Mouse (Mus musculus) hindbrain, embryonic 13.5 days (tissue): ENCODE data around the gene Trappc6b. TPM values are rescaled to one million over a fixed set of nuclear protein-coding genes. Genes with fewer than 3 reads are reported as not detected.
"Not testable (repeated sequence)": the region's sequence is repeated elsewhere in the genome, so short reads cannot be mapped to it uniquely, and the experiment has no call there.

Experiments used
- ATAC-seq: fragments of 200-750 bp; cut with Nextera tagmentation; 2 replicates; pipeline ENCODE4 v1.8.0; 2017; ENCODE audit warnings: moderate TSS enrichment; ENCODE audit not compliant: low FRiP score
- H3K27ac ChIP-seq: fragments of 300-500 bp; sonication (generic); 2 replicates; pipeline ENCODE4 v1.5.1; 2015; ENCODE audit warnings: inconsistent platforms, mild to moderate bottlenecking, moderate library complexity
- H3K27me3 ChIP-seq: fragments of 300-500 bp; sonication (generic); 2 replicates; pipeline ENCODE4 v1.6.1; 2015; ENCODE audit warnings: mild to moderate bottlenecking, inconsistent platforms
- H3K36me3 ChIP-seq: fragments of 300-500 bp; sonication (generic); 2 replicates; pipeline ENCODE4 v1.6.1; 2015; ENCODE audit warnings: mild to moderate bottlenecking, inconsistent platforms
- H3K4me1 ChIP-seq: fragments of 300-500 bp; sonication (generic); replicated peaks from 2 replicates; pipeline ENCODE4 v1.6.1; 2015; ENCODE audit warnings: inconsistent platforms
- H3K4me2 ChIP-seq: fragments of 300-500 bp; sonication (generic); 2 replicates; pipeline ENCODE4 v1.6.1; 2015; ENCODE audit warnings: inconsistent platforms, mild to moderate bottlenecking, moderate library complexity
- H3K4me3 ChIP-seq: fragments of 300-500 bp; sonication (generic); 2 replicates; pipeline ENCODE4 v1.5.1; 2015; ENCODE audit warnings: mild to moderate bottlenecking, inconsistent platforms
- H3K9ac ChIP-seq: fragments of 300-500 bp; sonication (generic); 2 replicates; pipeline ENCODE4 v1.6.1; 2015; ENCODE audit warnings: mild to moderate bottlenecking, inconsistent platforms
- H3K9me3 ChIP-seq: fragments of 300-500 bp; sonication (generic); 2 replicates; pipeline ENCODE4 v1.6.1; 2016; ENCODE audit warnings: inconsistent platforms
- WGBS: fragments of 180-500 bp; shearing (Covaris S2); methylation state at CpG from one replicate; pipeline ENCODE4 v1.1.7; 2015; 5-methylcytosine and 5-hydroxymethylcytosine counted together
- polyA plus RNA-seq: library from polyadenylated mRNA; unstranded; fragments of >200 nt; fragmentation: Nextera tagmentation; extraction: Ambion mirVana; gene quantifications from 2 replicates; pipeline ENCODE4 v1.2.1, GENCODE M21; 2015

The Trappc6b gene
- polyA plus RNA-seq, 1 experiment from 2014 or later = 157 TPM

DNA sequence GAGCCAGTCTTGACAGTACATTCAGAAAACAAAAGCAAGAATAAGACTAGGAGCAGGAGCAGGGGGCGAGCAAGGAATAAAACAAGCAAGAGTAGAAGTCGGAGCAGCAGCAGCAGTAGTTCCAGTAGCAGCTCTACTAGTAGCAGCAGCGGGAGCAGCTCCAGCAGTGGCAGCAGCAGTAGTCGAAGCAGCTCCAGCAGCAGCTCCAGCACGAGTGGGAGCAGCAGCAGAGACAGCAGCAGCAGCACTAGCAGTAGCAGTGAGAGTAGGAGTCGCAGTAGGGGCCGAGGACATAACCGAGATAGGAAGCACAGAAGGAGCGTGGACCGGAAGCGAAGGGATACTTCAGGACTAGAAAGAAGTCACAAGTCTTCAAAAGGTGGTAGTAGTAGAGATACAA, 11.0 kb upstream of the Trappc6b start:
- Histone ChIP-seq H3K36me3 (peaks cover 54% of the 10 kb centered on the region), H3K9ac (no peak overlapping the region), H3K27me3 (no peaks in the 10 kb centered on the region), H3K4me1 (peaks cover 11% of the 10 kb centered on the region), H3K27ac (no peak overlapping the region), H3K4me3 (no peak overlapping the region), H3K4me2 (no peak overlapping the region), H3K9me3 (no peaks in the 10 kb centered on the region)
- 89% methylated on average over 11 of the region's 11 CpGs for WGBS
- ATAC-seq = no peak

DNA sequence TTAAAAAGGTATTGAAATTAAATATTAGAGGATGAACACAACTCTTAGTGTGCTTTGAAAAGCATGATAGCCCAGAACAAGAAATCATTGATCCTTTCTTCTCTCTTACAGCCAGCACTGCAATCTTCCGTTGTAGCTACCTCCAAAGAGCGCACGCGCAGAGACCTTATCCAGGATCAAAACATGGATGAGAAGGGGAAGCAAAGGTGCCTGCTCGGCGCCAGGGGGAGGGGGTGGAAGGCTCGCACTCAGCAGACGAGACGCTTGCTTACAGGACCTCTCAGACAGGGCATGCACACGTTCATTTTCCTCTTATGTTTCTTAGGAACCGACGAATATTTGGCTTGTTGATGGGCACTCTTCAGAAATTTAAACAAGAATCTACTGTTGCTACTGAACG, 7.5 kb upstream of the Trappc6b start:
- 96% methylated on average over 13 of the region's 13 CpGs for WGBS
- Histone ChIP-seq H3K27ac (no peak overlapping the region), H3K36me3 (peaks cover 47% of the 10 kb centered on the region), H3K9me3 (no peaks in the 10 kb centered on the region), H3K4me2 (no peak overlapping the region), H3K9ac (no peak overlapping the region), H3K27me3 (0 out of 2 replicates have a peak, but pooled peaks cover 2% of the 10 kb centered on the region), H3K4me1 (peaks cover 11% of the 10 kb centered on the region), H3K4me3 (no peak overlapping the region)
- no peak for ATAC-seq

DNA sequence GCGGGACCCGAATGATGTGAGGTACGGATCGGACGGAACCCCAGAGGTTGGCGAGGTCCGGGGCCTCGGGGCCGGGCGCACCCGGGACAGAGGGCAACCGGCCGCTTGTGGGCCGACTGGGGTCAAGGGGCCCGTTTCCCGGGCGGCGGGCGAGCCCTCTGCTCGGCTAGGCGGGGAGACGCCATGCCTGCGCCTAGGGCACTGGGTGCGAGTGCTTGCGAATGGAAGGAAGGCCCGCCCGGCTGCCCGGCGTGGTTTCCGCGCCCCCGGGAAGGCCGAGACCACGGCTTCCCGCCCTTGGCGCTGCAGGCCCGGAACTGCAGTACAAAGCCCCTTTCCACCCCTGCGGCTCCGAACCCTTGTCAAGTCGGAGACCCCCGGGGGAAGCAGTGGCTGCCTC, 5.8 kb upstream of the Trappc6b start:
- WGBS = 0% methylated on average over 41 of the region's 41 CpGs

DNA sequence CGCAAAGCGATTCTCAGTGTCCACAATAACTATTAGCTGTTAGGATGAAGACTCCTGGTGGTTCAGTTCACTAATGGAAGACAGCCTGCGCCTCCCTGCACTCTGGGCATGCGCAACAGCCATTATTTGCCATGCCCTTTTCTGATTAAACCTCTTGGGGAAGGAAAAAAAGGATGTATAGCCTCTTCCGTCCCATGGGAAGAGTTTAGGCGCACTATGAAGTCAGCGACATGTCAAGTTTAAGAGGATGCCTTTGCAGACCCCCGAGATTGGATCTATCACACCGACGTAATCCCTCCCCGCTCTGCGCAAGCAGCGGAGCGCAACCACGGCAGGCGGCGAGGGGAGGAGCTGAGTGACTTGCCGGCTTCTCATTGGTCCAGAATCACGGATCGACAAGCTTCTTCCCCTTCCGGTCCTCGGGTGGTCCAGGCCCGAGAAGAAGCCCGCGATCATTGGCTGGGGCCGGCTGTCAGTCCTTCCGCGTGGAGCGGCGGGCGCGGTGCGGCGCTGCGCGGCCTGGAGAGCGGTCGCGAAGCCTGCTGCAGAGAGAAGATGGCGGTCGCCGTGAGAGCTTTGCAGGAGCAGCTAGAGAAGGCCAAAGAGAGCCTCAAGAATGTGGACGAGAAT, 5.3 kb upstream of the Trappc6b start, which contains the start of gene Pnn:
TSS of gene Pnn (plus strand) at position 437 of the 630 bp plus-strand sequence.
- H3K4me1 ChIP-seq = peaks cover 11% of the 10 kb centered on the region
- ATAC-seq = peak; percentile 99
- no peaks in the 10 kb centered on the region for H3K9me3 ChIP-seq
- H3K4me3 ChIP-seq = peak within 1 kb of the TSS; percentile 99
- peak within 1 kb of the TSS; percentile 99 for H3K9ac ChIP-seq
- 0 out of 2 replicates have a peak, but pooled peaks cover 3% of the 10 kb centered on the region for H3K27me3 ChIP-seq
- WGBS = under 1% methylated on average over 43 of the region's 43 CpGs
- H3K4me2 ChIP-seq = peak within 1 kb of the TSS; percentile 88
- peaks cover 33% of the 10 kb centered on the region for H3K36me3 ChIP-seq
- peak within 1 kb of the TSS; percentile 93 for H3K27ac ChIP-seq

More for the DNA sequence above, 5.8 kb upstream of the Trappc6b start:
- peaks cover 38% of the 10 kb centered on the region for H3K36me3 ChIP-seq
- peak overlapping the region; percentile 99 for H3K4me3 ChIP-seq
- no peaks in the 10 kb centered on the region for H3K9me3 ChIP-seq
- peak; percentile 70 for ATAC-seq
- peak overlapping the region; percentile 99 for H3K9ac ChIP-seq
- H3K4me1 ChIP-seq = peaks cover 11% of the 10 kb centered on the region
- H3K27me3 ChIP-seq = 0 out of 2 replicates have a peak, but pooled peaks cover 3% of the 10 kb centered on the region
- peak overlapping the region; percentile 93 for H3K27ac ChIP-seq
- H3K4me2 ChIP-seq = peak overlapping the region; percentile 88

DNA sequence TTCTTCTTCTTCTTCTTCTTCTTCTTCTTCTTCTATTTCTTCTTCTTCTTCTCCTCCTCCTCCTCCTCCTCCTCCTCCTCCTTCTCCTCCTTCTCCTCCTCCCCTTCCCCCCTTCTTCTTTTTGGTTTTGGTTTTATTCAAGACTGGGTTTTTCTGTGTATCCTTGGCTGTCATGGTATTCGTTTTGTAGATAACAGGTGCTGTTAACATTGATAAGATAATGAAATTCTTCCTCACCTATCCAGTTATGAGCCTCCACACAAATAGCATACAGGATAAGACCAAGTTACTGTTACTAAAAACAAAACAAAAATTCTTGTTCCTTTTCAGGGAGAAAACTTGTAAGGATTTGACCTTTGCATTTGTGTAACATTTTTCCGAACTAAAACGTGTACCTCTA, 4.5 kb upstream of the Trappc6b start:
- ATAC-seq = no peak
- 72% methylated on average over 3 of the region's 3 CpGs for WGBS
- Histone ChIP-seq H3K4me2 (peak overlapping the region; percentile 56), H3K4me3 (peak overlapping the region; percentile 99; the same call in 1 of the 2 replicates), H3K36me3 (peaks cover 25% of the 10 kb centered on the region), H3K9ac (peak overlapping the region; percentile 59; the same call in 1 of the 2 replicates), H3K4me1 (peaks cover 11% of the 10 kb centered on the region), H3K9me3 (no peaks in the 10 kb centered on the region), H3K27ac (peak overlapping the region; percentile 93), H3K27me3 (0 out of 2 replicates have a peak, but pooled peaks cover 3% of the 10 kb centered on the region)

DNA sequence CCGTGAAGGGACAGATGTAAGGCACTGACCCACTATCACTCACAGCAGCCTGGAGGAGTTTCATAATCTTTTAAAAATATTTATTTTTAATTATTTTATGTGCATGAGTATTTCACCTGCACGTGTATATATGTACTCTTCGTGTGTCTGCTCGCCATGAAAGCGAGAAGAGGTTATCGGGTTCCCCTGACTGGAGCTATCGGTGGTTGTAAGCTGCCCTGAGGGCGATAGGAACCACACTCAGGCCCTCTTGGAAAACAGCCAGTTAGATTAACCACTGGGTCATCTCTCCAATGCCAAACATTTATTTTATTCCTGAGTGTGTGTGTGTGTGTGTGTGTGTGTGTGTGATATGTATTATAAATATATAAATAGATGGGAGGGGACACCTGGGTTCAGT, 3.6 kb upstream of the Trappc6b start:
- H3K4me1 ChIP-seq = peaks cover 18% of the 10 kb centered on the region
- no peak overlapping the region for H3K4me2 ChIP-seq
- H3K9me3 ChIP-seq = no peaks in the 10 kb centered on the region
- H3K4me3 ChIP-seq = no peak overlapping the region
- 85% methylated on average over 8 of the region's 8 CpGs for WGBS
- no peak overlapping the region for H3K27ac ChIP-seq
- peaks cover 17% of the 10 kb centered on the region for H3K36me3 ChIP-seq
- ATAC-seq = no peak
- 0 out of 2 replicates have a peak, but pooled peaks cover 3% of the 10 kb centered on the region for H3K27me3 ChIP-seq
- H3K9ac ChIP-seq = no peak overlapping the region

DNA sequence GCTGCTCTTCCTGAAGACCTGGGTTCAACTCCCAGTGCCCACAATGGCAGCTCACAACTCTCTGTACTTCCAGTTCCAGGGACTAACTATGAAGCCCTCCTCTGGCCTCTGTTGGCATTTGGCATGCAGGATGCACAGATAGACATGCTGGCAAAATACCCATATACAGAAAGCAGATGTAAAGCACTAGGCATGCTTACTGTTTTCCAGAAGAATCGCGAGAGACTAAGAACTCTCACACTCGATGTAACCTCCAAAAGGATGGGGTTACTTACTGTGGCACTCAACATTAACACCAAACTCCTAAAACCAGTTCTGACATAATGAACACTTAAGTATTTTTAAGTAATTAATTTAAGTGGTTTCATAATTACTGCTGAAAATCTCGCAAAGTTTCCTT, 950 bp downstream of the Trappc6b start:
- WGBS = 62% methylated on average over 4 of the region's 4 CpGs
- Histone ChIP-seq H3K4me1 (peaks cover 32% of the 10 kb centered on the region), H3K9ac (peak overlapping the region; percentile 89), H3K4me2 (peak overlapping the region; percentile 84), H3K9me3 (no peaks in the 10 kb centered on the region), H3K27me3 (0 out of 2 replicates have a peak, but pooled peaks cover 3% of the 10 kb centered on the region), H3K4me3 (peak overlapping the region; percentile 72), H3K36me3 (peaks cover 16% of the 10 kb centered on the region), H3K27ac (peak overlapping the region; percentile 97)
- no peak for ATAC-seq

DNA sequence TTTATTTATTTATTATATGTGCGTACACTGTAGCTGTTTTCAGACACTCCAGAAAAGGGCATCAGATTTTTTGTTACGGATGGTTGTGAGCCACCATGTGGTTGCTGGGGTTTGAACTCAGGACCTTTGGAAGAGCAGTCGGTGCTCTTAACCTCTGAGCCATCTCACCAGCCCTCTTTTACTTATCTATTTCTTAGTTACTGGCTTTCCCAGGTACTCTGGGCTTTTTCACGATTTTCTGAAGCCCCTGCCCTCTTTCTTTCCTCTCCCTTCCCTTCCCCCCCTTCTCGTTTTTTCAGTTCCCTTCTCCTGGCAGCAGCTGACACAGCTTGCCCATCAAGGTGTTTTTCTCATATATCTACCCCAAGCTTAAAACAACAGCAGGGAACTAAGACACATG, 3.0 kb downstream of the Trappc6b start:
- not testable (repeated sequence) for H3K27ac ChIP-seq, ATAC-seq, H3K27me3 ChIP-seq, H3K4me3 ChIP-seq, H3K9me3 ChIP-seq, H3K9ac ChIP-seq
- Histone ChIP-seq H3K4me1 (peaks cover 32% of the 10 kb centered on the region), H3K4me2 (0 out of 2 replicates have a peak overlapping the region, but pooled peaks have one; percentile 84), H3K36me3 (peaks cover 20% of the 10 kb centered on the region)
- 91% methylated on average over 5 of the region's 5 CpGs for WGBS

DNA sequence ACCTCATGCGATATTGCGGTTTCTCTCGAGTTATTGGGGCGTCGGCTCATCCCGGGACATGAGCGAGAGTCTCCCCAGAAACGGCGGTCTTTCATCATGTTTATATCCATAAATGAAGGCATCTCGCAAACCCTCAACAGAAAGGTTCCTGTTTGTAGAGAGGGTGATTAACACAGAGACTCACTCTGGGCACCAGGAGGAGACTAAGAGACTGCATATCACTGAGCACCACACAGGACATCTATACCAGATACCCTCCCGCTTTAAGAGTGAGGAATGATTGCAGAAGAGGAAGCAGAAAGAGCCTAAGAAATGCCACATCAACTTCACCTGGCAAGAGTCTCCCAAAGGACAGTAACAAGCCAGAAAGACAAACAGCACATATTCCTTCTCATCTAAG, 5.0 kb downstream of the Trappc6b start:
- Histone ChIP-seq H3K36me3 (peaks cover 30% of the 10 kb centered on the region), H3K27me3 (no peaks in the 10 kb centered on the region), H3K4me1 (peaks cover 32% of the 10 kb centered on the region), H3K9ac (no peak overlapping the region), H3K4me3 (no peak overlapping the region), H3K9me3 (no peaks in the 10 kb centered on the region), H3K4me2 (no peak overlapping the region), H3K27ac (no peak overlapping the region)
- no peak for ATAC-seq
- WGBS = 97% methylated on average over 11 of the region's 11 CpGs

DNA sequence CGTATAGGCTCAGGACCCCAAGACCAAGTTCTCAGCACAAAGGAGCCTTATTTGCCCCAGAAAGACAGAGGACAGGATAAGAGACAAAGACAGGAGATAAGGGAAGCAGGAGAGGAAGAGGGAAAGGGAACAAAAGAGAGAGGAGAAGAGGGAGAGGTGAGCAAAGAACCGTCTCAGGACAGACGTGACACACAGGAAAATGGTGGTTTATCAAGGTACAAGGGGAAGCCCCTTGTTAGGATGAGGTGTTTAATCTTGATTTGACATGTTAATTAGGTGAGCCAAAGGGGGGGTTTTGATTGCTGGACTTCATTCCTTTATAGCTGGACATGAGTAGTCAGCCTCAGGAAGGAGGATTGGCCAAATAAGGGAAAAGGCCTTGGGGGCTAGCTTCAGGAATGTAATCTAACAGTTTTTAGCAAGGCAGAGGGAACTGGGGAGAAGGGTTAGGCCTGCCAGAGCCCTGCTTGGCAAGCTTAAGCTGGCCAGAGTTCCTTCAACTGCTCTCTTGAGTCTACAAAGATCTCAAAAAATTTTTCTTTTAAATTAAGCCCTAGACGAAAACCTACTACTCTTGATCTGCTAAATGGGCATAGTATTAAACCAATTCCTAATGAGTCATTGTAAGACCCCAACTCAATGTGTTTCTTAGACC, 5.9 kb downstream of the Trappc6b start:
- Histone ChIP-seq H3K36me3 (peaks cover 30% of the 10 kb centered on the region), H3K4me2 (no peak overlapping the region), H3K9ac (no peak overlapping the region), H3K4me1 (peaks cover 31% of the 10 kb centered on the region), H3K27me3 (no peaks in the 10 kb centered on the region), H3K27ac (no peak overlapping the region), H3K4me3 (no peak overlapping the region), H3K9me3 (no peaks in the 10 kb centered on the region)
- no peak for ATAC-seq
- 86% methylated on average over 4 of the region's 4 CpGs for WGBS

DNA sequence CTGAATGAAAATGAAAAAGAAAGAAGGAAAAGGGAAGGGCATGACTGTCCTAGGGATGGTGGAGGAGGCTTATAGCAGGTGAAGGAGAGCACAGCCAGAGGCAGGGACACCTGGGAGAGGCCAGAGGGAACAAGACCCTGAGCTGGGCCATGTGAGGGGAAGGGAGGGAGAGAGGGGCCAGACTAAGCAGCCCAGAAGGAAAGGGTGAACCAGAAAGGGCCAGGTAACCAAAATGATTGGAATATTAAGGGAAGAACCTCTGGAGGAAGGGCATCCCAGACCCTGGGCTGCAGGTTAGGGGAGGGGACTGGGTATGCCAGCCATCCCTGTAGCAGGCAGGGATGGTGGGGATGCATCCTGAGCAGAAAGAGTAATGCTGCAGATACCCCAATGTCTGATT, 7.3 kb downstream of the Trappc6b start:
- no peak for ATAC-seq

DNA sequence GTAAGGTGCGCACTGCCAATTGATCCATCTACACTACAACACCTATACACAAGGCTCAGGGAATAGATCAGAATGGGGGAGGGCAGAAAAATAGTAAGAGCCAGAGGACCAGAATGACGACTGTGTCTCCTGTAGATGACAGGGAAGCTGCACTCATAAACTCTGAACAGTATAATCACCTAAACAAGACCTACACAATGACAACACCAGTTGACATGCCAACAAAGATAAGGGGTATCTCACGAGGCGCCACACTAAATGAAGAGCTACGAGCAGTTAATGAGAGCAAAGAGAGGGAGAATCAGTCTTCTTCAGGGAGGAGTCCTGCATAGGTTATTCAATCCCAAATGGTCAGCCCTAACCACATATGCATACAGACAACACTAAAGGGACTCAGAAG, 8.1 kb downstream of the Trappc6b start:
- Histone ChIP-seq H3K36me3 (peaks cover 41% of the 10 kb centered on the region), H3K4me1 (peaks cover 9% of the 10 kb centered on the region), H3K27me3 (no peaks in the 10 kb centered on the region), H3K4me3 (no peak overlapping the region), H3K9me3 (no peaks in the 10 kb centered on the region), H3K4me2 (no peak overlapping the region), H3K9ac (no peak overlapping the region), H3K27ac (no peak overlapping the region)
- no peak for ATAC-seq
- WGBS = 91% methylated on average over 5 of the region's 5 CpGs

More for the DNA sequence above, 7.3 kb downstream of the Trappc6b start:
- no peaks in the 10 kb centered on the region for H3K9me3 ChIP-seq
- no peak overlapping the region for H3K4me3 ChIP-seq
- no peaks in the 10 kb centered on the region for H3K27me3 ChIP-seq
- no peak overlapping the region for H3K27ac ChIP-seq
- H3K36me3 ChIP-seq = peaks cover 35% of the 10 kb centered on the region
- peaks cover 17% of the 10 kb centered on the region for H3K4me1 ChIP-seq
- H3K9ac ChIP-seq = no peak overlapping the region
- H3K4me2 ChIP-seq = no peak overlapping the region
